Comparison of ENCODE assay signal across 20 mouse cellular contexts in genomic region chr7:118042914-118043313, GRCm38 (mm10).
DNase-seq lines count a peak whose midpoint lies in the region; ATAC-seq and TF ChIP-seq lines count a peak whose summit lies in the region.
"Had no signal": no experiment of that assay in that cellular context is flagged by ENCODE, and none has a peak within 500 bp of the region (broad histone marks: within the 10 kb centered on the region; RNA-seq: fewer than 3 reads in every experiment).

No protein-coding gene starts in this region.

- H3K4me3 ChIP-seq in lung, embryonic 14.5 days (ENCODE audit: low read depth, low read length), result no peak overlapping the region
- no peak overlapping the region for H3K4me3 ChIP-seq in ES-E14 (ENCODE audit: insufficient read depth in 1 of 2, low read depth in 1 of 2, low read length in 2 of 2, poor library complexity in 1 of 2, severe bottlenecking in 1 of 2)
- H3K4me3 ChIP-seq in embryonic facial prominence, embryonic 12.5 days, result no peak overlapping the region
- H3K4me3 ChIP-seq: embryonic facial prominence, embryonic 13.5 days; heart, embryonic 12.5 days; hindbrain, embryonic 12.5 days; intestine, embryonic 15.5 days; midbrain, embryonic 13.5 days; myocyte had no signal

- in situ Hi-C loops in ES-E14 (cut with MboI; ENCODE audit: low sequenced_read_pairs in 2 of 2, unreplicated experiment in 2 of 2), result no loop called here

- no peak overlapping the region for H3K4me2 ChIP-seq in lung, embryonic 14.5 days
- H3K4me2 ChIP-seq in embryonic facial prominence, embryonic 12.5 days (replicated peaks), result no peak overlapping the region
- H3K4me2 ChIP-seq: embryonic facial prominence, embryonic 13.5 days; heart, embryonic 12.5 days; hindbrain, embryonic 12.5 days; intestine, embryonic 15.5 days; midbrain, embryonic 13.5 days had no signal

- peak; percentile 85 for ATAC-seq in lung, embryonic 14.5 days (ENCODE audit: insufficient read depth)
- peak; percentile 22 for ATAC-seq in embryonic facial prominence, embryonic 12.5 days (ENCODE audit: insufficient number of reproducible peaks, insufficient read depth, low FRiP score, low TSS enrichment)
- ATAC-seq: intestine, embryonic 15.5 days; midbrain, embryonic 13.5 days had no signal

- no peaks in the 10 kb centered on the region for H3K4me1 ChIP-seq in lung, embryonic 14.5 days (ENCODE audit: insufficient read depth)
- H3K4me1 ChIP-seq in ES-E14 (ENCODE audit: control insufficient read depth in 2 of 2, insufficient read depth in 2 of 2, low read length in 2 of 2, poor library complexity in 1 of 2), result peaks cover 0 to 8% of the 10 kb centered on the region in 2 experiments; a peak in 1 of 4 replicates
- no peaks in the 10 kb centered on the region for H3K4me1 ChIP-seq in embryonic facial prominence, embryonic 12.5 days
- H3K4me1 ChIP-seq: embryonic facial prominence, embryonic 13.5 days; heart, embryonic 12.5 days; hindbrain, embryonic 12.5 days; intestine, embryonic 15.5 days; midbrain, embryonic 13.5 days had no signal

- no peaks in the 10 kb centered on the region for H3K27me3 ChIP-seq in lung, embryonic 14.5 days (ENCODE audit: insufficient read depth, low read length)
- H3K27me3 ChIP-seq in embryonic facial prominence, embryonic 12.5 days, result no peaks in the 10 kb centered on the region
- H3K27me3 ChIP-seq: embryonic facial prominence, embryonic 13.5 days; heart, embryonic 12.5 days; hindbrain, embryonic 12.5 days; intestine, embryonic 15.5 days; midbrain, embryonic 13.5 days had no signal

- H3K9me3 ChIP-seq in lung, embryonic 14.5 days (ENCODE audit: low read depth, low read length), result no peaks in the 10 kb centered on the region
- no peaks in the 10 kb centered on the region for H3K9me3 ChIP-seq in ES-E14 (ENCODE audit: control insufficient read depth, insufficient read depth, low read depth, low read length)
- H3K9me3 ChIP-seq in embryonic facial prominence, embryonic 12.5 days, result no peaks in the 10 kb centered on the region
- H3K9me3 ChIP-seq: embryonic facial prominence, embryonic 13.5 days; heart, embryonic 12.5 days; hindbrain, embryonic 12.5 days; intestine, embryonic 15.5 days; midbrain, embryonic 13.5 days had no signal

- H3K27ac ChIP-seq in lung, embryonic 14.5 days (ENCODE audit: low read depth), result no peak overlapping the region
- H3K27ac ChIP-seq in ES-E14 (ENCODE audit: insufficient read depth, low read depth, low read length, poor library complexity, severe bottlenecking), result no peak overlapping the region
- H3K27ac ChIP-seq in embryonic facial prominence, embryonic 12.5 days, result no peak overlapping the region
- H3K27ac ChIP-seq: embryonic facial prominence, embryonic 13.5 days; hindbrain, embryonic 12.5 days; intestine, embryonic 15.5 days; midbrain, embryonic 13.5 days had no signal

- H3K36me3 ChIP-seq in lung, embryonic 14.5 days (ENCODE audit: insufficient read depth), result no peaks in the 10 kb centered on the region
- H3K36me3 ChIP-seq in ES-E14 (ENCODE audit: control insufficient read depth, insufficient read depth, low read length, poor library complexity, severe bottlenecking), result no peaks in the 10 kb centered on the region
- no peaks in the 10 kb centered on the region for H3K36me3 ChIP-seq in embryonic facial prominence, embryonic 12.5 days
- H3K36me3 ChIP-seq: embryonic facial prominence, embryonic 13.5 days; heart, embryonic 12.5 days; hindbrain, embryonic 12.5 days; intestine, embryonic 15.5 days; midbrain, embryonic 13.5 days had no signal

- H3K9ac ChIP-seq in lung, embryonic 14.5 days, result no peak overlapping the region
- H3K9ac ChIP-seq in ES-E14 (ENCODE audit: insufficient read depth, low read depth, low read length, poor library complexity, severe bottlenecking), result no peak overlapping the region
- H3K9ac ChIP-seq in embryonic facial prominence, embryonic 12.5 days, result no peak overlapping the region
- H3K9ac ChIP-seq: embryonic facial prominence, embryonic 13.5 days; heart, embryonic 12.5 days; hindbrain, embryonic 12.5 days; intestine, embryonic 15.5 days; midbrain, embryonic 13.5 days had no signal

- TF ChIP-seq CTCF in lung, embryonic 14.5 days (IDR thresholded peaks at IDR 0.05; ENCODE audit: low read depth), result no peak

- peak; percentile 1 to 2 for DNase-seq in heart, adult 18-20 months
- DNase-seq in heart, postnatal 4 days, result no peak
- DNase-seq in lung, embryonic 14.5 days, result peak; percentile 16
- DNase-seq in lung, postnatal 36 days, result no peak
- DNase-seq in ES-E14 (ENCODE audit: low read depth, low spot score), result peak; percentile 20
- no peak for DNase-seq in left cerebral cortex, adult 9 months (ENCODE audit: low spot score in 2 of 2)
- DNase-seq in adrenal gland, postnatal 36 days, result no peak
- DNase-seq: adrenal gland, postnatal 10 days; B cell, adult 2 months; cerebellum, adult 9-10 months; gastrocnemius, postnatal 25 days; liver; right cerebral cortex, adult 18-20 months had no signal

- WGBS in lung, embryonic 14.5 days, result 37% methylated on average over 10 of the region's 10 CpGs
- WGBS in embryonic facial prominence, embryonic 12.5 days, result 62% methylated on average over 10 of the region's 10 CpGs

TF ChIP-seq in ES-E14, 5 proteins besides CTCF, POLR2A, EP300 and RAD21:
- TF ChIP-seq ZC3H11A (IDR thresholded peaks at IDR 0.05; ENCODE audit: borderline replicate concordance, low read depth, low read length), result no peak
- TF ChIP-seq HCFC1 (IDR thresholded peaks at IDR 0.05; ENCODE audit: borderline replicate concordance, insufficient read depth, low read length), result no peak
- no peak for TF ChIP-seq CHD2 (IDR thresholded peaks at IDR 0.05; ENCODE audit: low read depth, low read length)
- no peak for TF ChIP-seq MAFK (IDR thresholded peaks at IDR 0.05; ENCODE audit: insufficient read depth, low read depth, low read length)
- TF ChIP-seq ZNF384 (IDR thresholded peaks at IDR 0.05; ENCODE audit: low read depth, low read length), result no peak

Comparison
In these comparisons a context has a peak if more than half of its experiments do, and no peak if none do; other contexts are left out.
1. DNase-seq: peak in heart, adult 18-20 months (2 of 2), lung, embryonic 14.5 days (single experiment) and ES-E14 (single experiment); none in heart, postnatal 4 days (single experiment), lung, postnatal 36 days (single experiment), left cerebral cortex, adult 9 months (0 of 2) and adrenal gland, postnatal 36 days (0 of 2).